Mouse (Mus musculus) retina, adult 2 months (tissue): ENCODE results near the gene Lrwd1.
"Not testable (repeated sequence)": the region's sequence is repeated elsewhere in the genome, so short reads cannot be mapped to it uniquely, and the experiment has no call there.

Source experiments
- DNase-seq: peaks from one replicate; pipeline ENCODE4 v3.0.0-alpha.2; 2012; ENCODE audit warnings: low read depth, low spot score

Lrwd1 gene

DNA sequence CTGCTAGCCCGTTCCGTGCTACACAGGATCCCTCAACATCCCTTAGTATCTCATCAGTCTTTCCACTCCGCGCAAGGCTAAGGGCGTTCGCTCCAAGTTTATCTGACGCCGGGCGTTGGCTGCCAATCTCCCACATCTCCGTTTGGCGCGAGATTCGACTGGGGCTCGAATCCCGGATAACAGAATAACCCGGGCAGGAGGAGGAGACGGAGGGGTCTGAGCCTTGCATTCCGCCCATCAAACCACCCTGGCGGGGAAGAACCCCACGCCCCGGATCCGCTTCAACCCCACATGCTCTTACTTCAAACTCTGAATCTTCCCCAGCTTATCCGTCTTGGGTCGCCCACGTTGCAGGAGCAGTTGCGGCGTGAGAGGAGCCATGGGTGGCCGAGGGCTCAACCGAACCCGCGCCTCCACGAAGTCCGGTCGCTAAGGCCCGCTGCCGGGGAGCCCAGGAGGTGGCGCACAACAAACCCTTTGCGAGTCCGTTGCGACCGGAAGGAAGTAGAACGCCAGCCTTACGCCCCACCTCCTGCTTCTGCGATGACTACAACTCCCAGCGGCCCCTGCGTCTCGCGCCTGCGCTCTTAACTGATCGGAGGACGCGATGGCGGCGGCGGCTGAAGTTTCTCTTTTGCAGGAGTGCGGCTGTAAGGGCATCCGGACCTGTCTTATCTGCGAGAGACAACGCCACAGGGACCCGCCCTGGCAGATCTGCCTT, at the start of gene Lrwd1, which contains the start of gene Alkbh4:
Lrwd1 (minus strand) TSS at position 504 of the 721 bp plus-strand sequence.
Alkbh4 (plus strand) TSS at position 576 of the 721 bp plus-strand sequence.
- DNase-seq: peak; percentile 88

GRCm38 (mm10) chr5:136183766-136184165, 47.9 kb upstream of the Lrwd1 start:
- no peak for DNase-seq

GRCm38 (mm10) chr5:136182830-136183229, 47.0 kb upstream of the Lrwd1 start:
- DNase-seq: no peak

- DNase-seq: no peak
These were observed 46.2 kb upstream of the Lrwd1 start for GRCm38 (mm10) chr5:136182049-136182448.

DNA sequence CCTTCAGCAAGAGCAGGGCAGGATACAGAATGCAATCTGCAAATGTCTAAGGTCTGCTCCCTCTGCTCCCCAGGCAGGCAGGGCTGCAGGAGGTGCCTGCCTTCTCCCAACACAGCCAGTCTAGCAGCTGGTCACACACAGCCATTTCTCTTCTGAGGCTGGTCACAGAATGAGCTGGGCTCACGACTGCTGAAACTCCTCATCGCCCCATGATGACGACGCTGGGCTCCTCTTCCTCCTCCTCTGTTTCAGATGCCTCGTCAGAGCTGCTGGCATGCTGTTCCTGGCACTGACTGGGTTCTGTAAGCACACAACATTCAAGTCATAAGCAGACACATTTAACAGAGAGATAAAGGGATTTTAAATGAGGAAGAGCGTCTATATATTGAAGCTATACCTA, 45.3 kb upstream of the Lrwd1 start:
- no peak for DNase-seq

DNA sequence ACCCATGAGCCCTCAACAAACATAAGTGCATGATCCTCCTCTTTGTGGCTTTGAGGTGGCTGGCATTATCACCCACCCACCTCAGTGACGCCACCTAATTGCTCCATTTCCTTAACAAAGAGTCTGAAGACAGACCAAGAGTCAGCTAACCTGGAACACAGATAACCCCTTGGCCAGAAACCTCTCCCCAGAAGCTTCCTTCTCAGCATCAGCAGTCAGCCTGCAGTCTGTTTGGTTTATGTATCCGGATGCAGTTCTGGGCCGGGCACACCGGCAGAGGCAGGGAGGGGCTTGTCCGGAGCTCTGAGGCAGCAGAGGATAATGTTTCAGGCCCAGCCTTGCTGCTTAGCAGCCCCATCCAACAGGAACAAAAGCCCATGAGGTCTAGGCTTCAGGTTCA, 43.7 kb upstream of the Lrwd1 start:
- no peak for DNase-seq

DNA sequence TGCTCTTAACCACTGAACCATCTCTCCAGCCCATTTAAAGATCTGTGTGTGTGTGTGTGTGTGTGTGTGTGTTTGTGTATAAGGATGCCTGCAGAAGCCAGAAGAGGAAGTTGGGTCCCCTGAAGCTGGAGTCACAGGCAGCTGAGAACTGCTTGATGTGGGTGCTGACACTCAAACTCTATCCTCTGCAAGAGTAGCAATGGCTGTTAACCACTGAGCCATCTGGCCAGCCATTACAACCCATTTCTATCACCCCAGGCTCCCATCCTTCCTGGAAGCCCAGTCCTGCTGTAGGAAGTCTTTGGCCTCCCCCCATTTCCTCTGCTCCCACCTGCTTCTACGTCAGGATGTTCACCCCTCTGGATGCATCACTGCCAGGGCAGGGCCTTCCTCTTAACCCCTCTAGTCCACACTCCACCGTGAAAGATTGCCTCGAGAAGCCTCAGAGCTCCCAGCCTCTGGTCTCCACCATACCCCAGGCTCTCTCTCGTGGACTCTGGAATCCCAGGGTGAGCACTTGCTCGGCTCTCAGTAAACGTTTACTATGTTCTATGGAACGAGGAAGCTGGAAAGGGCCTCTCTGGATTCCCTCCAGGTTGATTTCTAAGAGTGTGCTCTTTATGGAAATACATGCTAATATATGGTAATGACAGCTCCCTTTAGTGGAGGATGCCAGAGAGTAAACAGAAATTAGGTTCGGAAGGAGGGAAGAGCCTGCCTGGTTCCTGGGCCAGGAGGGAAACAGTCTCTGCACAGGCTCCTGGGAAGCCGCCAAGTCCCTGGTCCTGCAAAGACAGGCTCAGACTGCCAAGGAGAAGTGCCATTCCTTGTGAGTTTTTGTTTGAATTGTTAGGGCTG, 38.0 kb upstream of the Lrwd1 start:
- DNase-seq: no peak

- DNase-seq: no peak
These were observed 37.1 kb upstream of the Lrwd1 start for GRCm38 (mm10) chr5:136172939-136173338.

GRCm38 (mm10) chr5:136171363-136172341, 35.8 kb upstream of the Lrwd1 start:
- no peak for DNase-seq

- DNase-seq: peak; percentile 61
These were observed 34.9 kb upstream of the Lrwd1 start, which contains the start of gene Orai2 for GRCm38 (mm10) chr5:136170512-136171362. TSS of gene Orai2 (minus strand) at chr5:136170713.

GRCm38 (mm10) chr5:136169626-136170511, 34.0 kb upstream of the Lrwd1 start:
- no peak for DNase-seq

- no peak for DNase-seq
These were observed 32.2 kb upstream of the Lrwd1 start for GRCm38 (mm10) chr5:136168071-136168470.

DNA sequence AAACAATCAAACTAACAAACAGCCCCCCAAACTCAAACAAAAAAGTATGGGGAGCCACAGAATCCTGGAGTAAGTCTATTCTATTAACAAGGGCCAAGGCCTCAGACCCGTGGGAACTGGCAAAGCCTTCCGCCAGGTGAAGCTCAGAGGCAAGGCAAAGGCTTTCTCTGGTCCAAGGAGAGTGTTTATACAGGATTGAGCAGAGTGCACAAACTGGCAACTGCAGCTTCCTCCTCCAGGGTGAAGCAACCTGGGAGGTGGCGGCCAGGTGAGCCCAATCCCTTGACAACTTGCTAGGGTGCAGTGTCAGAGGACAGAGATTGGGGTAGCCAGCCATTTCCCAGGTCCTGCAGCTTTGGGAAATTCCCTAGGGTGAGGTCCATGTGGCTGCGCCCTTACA, 31.4 kb upstream of the Lrwd1 start:
- DNase-seq: no peak

GRCm38 (mm10) chr5:136165246-136165645, 29.4 kb upstream of the Lrwd1 start:
- DNase-seq: no peak

DNA sequence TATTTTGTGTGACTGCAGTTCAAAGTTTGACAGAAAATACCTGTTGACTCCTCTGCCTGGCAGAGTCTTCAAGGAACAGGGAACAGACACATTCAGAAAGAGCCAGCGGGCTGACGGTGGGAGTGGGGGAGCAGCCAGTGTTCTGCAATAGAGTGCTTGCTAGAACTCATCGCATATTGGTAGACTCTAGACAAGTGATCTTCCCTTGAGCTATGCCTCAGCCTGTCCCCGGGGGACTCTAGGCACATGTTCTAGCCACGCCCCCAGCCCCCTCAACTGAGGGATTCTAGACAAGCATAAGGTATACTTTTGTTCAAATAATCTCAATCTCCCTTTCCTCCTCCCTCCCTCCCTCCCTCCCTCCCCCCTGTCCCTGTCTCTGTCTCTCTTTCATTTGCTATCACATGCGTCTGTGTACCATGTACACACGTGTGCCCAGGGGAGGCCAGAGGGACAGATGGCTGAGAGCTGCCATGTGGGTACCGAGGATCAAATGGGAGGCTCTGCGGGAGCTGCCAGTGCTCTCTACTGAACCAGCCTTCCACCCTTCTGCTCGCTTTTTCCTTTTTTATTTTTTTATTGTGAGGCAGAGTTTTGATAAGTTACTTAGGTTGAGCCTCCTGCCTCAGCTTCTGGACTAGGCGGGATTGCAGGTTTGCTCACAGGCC, 28.1 kb upstream of the Lrwd1 start:
- DNase-seq: no peak

- DNase-seq: not testable (repeated sequence)
These were observed 24.2 kb upstream of the Lrwd1 start for GRCm38 (mm10) chr5:136160084-136160483.

GRCm38 (mm10) chr5:136155399-136155798, 19.5 kb upstream of the Lrwd1 start:
- no peak for DNase-seq

- DNase-seq: no peak
These were observed 16.5 kb upstream of the Lrwd1 start for GRCm38 (mm10) chr5:136152365-136152764.

DNA sequence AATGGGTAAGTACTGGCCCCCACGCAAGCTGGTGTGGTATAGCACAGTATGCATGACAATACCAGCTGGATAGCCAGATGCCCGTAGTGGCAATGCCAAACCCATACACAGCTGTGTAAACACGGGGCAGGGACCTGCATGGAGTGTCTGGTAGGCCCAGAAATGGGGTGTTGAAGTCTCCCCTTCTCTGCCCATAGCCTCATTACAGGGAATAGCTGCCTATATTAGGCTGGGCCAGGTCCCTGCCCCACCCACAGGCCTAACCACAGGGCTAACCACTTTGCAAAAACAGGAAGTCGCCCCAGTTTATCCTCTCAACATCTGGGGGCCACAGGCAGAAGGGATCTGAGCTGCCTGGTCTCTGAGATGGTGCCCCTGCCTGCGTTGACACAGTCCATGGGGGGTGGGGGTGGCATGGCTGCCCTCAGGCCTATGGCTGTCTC, 13.3 kb upstream of the Lrwd1 start:
- not testable (repeated sequence) for DNase-seq
